Mouse (Mus musculus) heart, postnatal 25 days (tissue): Measurements from ENCODE around the gene Ostf1. TPM values are rescaled to one million over a fixed set of nuclear protein-coding genes. Genes with fewer than 3 reads are reported as not detected.

Experiments used
- DNase-seq: peaks from one replicate; pipeline ENCODE4 v3.0.0; 2022; ENCODE audit warnings: low spot score
- intact Hi-C: fragments of 180-260 bp; cut with DNase I; formaldehyde crosslinking; loops from one replicate; pipeline ENCODE4 v1.15.1; 2025
- total RNA-seq, 2 experiments: library from RNA; stranded (reverse); gene quantifications; 2 replicates each; pipeline ENCODE4 v1.2.3; 2021

Ostf1 gene
- total RNA-seq = 10 to 100 TPM; 38.1 to 41.2 TPM

DNA sequence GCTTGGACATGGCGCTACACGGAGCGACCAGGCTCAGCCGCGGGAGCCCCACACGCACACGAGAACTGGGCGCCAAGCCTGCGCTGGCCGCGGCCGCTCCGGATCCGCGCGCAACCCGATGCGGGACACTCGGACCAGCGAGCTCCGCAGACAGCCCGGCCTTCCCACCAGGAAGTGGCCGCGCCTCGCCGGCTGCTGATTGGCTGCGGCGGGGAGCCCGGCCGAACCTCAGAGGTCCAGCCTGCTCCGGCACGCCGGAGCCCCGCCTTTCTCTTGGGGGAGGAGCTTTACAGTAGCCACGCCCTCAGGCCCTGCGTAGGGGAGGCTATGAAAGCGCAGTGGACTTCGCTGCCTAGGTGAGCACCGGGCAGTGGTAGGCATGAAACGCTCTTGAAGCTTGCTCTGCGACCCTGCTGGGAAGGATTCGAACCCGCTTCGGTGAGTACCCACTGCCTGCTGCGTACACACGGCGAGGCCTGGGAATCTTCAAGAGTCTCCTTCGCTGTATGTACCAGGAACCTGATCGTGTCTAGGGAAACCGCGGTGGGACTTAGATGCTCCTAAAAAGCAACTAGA is at the start of gene Ostf1, which contains the start of gene Nmrk1:
Gene Ostf1 (minus strand): TSS at position 180 of the 576 bp plus-strand sequence.
Gene Nmrk1 (plus strand): TSS at position 307 of the 576 bp plus-strand sequence.
- intact Hi-C loops = loop anchor here (2.0 to 5.0 kb wide), 3 partner anchors 15 to 41 kb away; partner anchors contain the start of gene Carnmt1
- DNase-seq = peak; percentile 97

DNA sequence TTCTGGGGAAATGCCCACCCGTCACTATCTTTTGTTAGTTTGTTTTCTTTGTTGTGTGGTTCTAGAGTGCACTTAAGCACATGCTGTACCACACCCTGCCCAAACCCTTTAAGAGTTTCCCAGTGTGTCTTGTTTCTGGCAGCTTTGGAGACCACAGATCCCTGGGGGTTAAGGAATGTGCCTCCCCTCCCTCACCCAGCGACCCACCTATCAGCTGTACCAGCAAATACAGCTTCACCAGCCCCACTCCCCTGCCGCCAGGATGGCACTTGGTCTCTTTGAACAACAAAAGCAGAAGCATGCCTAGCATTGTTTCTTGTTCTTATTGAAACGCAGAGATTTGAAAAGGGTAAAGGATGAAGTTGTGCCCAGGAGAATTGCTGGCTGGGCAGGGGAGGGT is 41.5 kb upstream of the Ostf1 start:
- intact Hi-C loops = loop anchor here (5.0 kb wide), 2 partner anchors 39 to 41 kb away; partner anchors contain the start of genes D030056L22Rik, Nmrk1 and Ostf1
- no peak for DNase-seq

DNA sequence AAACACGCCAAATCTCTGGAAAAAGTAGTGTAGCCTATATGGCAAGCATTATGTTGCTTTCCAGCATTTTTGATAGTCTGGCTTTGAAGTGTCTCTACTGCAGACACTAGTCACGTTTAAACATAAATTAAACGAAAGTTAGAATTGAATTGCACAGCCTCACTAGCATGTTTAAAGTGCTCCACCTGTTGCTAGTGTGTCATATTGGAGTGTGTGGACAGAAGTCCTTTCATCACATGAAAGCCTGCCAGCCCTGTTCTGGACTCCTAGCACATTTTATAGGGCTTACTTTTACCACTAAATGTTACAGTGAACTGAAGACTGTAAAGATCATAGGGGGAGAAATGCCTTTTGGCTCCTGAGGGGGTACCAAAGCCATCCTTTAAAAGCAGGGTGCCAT is 40.9 kb upstream of the Ostf1 start:
- intact Hi-C loops = loop anchor here (5.0 kb wide), 2 partner anchors 40 kb away; partner anchors contain the start of genes D030056L22Rik, Nmrk1 and Ostf1
- no peak for DNase-seq

DNA sequence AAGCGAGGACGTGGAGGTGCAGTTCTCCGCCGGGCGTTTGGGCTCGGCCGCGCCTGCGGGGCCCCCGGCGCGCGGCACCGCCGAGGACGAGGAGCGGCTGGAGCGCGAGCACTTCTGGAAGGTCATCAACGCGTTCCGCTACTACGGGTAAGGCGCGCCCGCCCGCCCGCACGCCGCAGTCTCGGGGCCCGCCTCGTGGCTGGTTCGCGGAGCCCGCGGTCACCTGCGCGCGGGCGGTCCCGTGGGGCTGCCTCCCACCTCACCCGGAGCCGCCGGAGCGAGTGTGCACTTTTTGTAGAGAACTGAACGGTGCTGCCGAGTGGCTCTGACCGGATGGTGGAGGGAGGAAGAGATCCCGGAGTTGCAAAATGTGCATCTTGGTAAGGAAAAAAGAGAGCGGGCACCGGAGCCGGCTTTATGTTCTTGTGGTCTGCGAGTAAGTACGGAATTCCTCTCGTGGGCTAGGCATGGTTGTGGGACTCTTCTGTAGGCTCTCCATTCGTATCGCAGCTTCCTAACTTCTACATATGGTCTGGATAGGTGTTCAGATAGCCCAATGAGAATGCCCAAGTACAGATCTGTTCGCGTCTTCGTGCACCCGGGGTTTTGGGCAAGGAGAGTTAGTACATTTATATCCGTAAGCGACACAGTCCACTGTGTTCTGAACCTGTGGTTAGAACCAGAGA is 39.6 kb upstream of the Ostf1 start:
- no peak for DNase-seq
- intact Hi-C loops = loop anchor here (5.0 kb wide), 2 partner anchors 39 to 41 kb away; partner anchors contain the start of genes D030056L22Rik, Nmrk1 and Ostf1

- peak; percentile 98 for DNase-seq
- intact Hi-C loops = loop anchor here (5.0 kb wide), 2 partner anchors 38 to 42 kb away; partner anchors contain the start of genes D030056L22Rik, Nmrk1 and Ostf1
Observed at GRCm38 (mm10) chr19:18670608-18671007, 39.0 kb upstream of the Ostf1 start, which contains the start of gene Carnmt1. Carnmt1 (plus strand) TSS chr19:18670764.

GRCm38 (mm10) chr19:18669551-18669950 is 37.9 kb upstream of the Ostf1 start:
- intact Hi-C loops = no loop called here
- DNase-seq = no peak

- intact Hi-C loops = no loop called here
- DNase-seq = no peak
Observed at GRCm38 (mm10) chr19:18666966-18667365, 35.3 kb upstream of the Ostf1 start.

GRCm38 (mm10) chr19:18663904-18664303 is 32.3 kb upstream of the Ostf1 start:
- no peak for DNase-seq

GRCm38 (mm10) chr19:18661683-18662082 is 30.1 kb upstream of the Ostf1 start:
- no peak for DNase-seq
- intact Hi-C loops = no loop called here

More at GRCm38 (mm10) chr19:18663904-18664303, 32.3 kb upstream of the Ostf1 start:
- intact Hi-C loops = no loop called here

DNA sequence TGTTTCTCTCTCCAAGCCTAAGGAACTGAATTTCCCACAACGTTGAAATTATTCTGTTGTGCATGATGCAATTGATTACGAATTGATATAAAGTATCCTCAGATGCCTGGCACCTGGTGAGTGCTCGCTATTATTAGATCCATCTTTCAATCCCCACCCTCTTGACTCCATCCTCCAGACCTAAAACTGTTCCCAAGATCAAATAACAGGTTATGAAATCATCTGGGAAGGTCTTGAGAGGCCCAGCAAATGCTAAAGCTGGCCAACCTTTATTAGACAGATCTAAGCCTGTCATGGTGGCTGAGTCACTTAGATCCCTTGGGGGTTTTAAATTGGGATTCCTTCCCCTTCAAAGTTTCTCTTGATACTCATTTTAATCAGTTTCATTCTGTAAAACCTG is 28.8 kb upstream of the Ostf1 start:
- DNase-seq = no peak
- intact Hi-C loops = no loop called here

DNA sequence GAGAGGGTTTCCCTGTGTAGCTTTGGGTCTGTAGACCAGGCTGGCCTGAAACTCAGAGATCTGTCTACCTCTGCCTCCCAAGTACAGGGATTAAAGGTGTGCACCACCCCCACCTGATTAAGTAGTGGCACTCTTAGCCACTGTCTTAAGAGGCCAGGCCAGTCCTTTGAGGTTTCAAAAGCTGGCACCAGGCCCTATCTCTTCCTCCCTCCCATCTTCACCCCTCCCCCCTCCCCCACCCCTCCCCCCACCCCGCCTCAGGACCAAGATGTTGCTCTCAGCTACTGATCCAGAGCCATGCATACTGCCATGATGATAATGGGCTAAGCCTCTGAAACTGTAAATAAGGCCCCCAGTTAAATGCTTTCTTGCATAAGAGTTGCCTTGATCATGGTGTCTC is 27.7 kb upstream of the Ostf1 start:
- no peak for DNase-seq
- intact Hi-C loops = no loop called here

- DNase-seq = no peak
- intact Hi-C loops = no loop called here
Observed at GRCm38 (mm10) chr19:18658473-18658872, 26.9 kb upstream of the Ostf1 start.

DNA sequence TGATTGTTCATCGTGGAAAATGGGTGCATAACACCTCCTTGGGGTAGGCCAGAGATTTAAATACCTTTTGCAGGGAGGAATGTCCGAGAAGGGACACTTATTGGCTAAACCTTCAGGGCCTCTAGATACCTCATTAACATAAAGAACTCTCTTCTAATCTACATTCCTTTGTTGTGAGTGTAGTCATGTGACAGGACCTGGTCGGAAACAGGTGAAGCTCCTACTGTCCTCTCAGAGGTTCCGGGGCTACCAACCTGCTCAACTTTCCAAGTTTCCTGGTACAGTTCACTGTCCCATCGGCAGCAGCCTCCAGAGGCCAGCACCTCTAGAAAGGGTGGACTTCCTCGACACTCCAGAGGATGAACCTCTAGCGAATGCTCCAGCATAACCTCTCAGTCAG is 24.4 kb upstream of the Ostf1 start:
- intact Hi-C loops = no loop called here

GRCm38 (mm10) chr19:18654984-18655383 is 23.4 kb upstream of the Ostf1 start:
- intact Hi-C loops = no loop called here
- DNase-seq = no peak

More for the DNA sequence above, 24.4 kb upstream of the Ostf1 start:
- no peak for DNase-seq

DNA sequence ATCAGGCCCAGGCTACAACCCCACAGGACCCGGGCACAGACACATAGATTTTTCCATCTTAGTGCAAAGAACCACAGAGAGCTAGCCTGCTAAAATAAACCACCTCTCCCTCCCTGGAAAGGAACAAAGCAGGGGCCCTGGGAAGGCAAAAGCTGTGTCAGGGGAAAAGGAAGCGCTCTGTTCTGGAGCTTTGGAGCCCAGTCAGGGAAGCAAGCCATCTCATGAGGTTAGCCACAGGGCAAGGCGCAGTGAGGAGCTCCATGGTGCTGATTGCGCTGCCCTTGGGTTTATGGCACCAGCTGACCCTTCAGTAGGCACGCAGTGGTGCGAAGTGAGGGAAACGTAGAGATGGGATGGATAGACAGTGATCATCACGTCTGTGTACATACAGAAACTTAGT is 22.7 kb upstream of the Ostf1 start:
- no peak for DNase-seq
- intact Hi-C loops = no loop called here

DNA sequence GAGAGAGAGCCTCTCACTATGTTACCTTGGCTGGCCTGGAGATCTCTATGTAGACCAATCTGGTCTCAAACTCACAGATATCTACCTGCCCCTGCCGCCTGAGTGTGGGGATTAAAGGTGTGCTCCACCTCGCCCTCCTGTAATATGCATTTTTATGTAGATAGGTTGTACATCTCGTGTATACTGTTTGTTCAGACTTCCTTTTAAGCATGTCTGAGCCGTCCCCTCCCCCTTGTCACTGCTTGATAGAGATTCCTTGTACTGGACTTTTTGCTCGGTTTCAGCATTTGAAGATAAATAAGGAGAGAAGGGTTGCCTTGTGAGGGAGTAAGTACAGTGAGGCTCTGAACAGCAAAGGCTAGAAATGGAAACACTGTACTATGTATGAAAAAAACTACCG is 21.4 kb upstream of the Ostf1 start:
- DNase-seq = no peak
- intact Hi-C loops = no loop called here

DNA sequence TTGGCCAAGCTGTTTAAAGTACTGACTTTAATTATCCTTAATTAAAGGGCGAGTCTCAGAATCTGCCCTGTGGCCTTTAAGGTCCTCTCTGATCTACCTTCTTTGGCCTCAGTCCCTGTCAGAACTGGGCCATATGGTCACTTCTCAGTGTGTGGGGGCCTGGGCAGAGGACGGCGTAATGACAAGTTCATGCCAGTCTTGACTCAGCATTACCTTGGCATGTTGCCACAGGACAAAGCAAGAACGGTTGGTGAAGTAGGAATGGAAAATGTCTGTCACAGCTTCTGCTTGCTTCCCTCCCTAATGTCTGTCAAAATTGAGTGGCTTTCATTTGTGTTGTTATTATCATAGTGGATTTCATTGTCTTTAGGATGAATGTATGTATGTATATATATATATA is 21.0 kb upstream of the Ostf1 start:
- intact Hi-C loops = no loop called here
- DNase-seq = no peak

- intact Hi-C loops = no loop called here
- no peak for DNase-seq
Observed at GRCm38 (mm10) chr19:18650473-18650872, 18.9 kb upstream of the Ostf1 start.

DNA sequence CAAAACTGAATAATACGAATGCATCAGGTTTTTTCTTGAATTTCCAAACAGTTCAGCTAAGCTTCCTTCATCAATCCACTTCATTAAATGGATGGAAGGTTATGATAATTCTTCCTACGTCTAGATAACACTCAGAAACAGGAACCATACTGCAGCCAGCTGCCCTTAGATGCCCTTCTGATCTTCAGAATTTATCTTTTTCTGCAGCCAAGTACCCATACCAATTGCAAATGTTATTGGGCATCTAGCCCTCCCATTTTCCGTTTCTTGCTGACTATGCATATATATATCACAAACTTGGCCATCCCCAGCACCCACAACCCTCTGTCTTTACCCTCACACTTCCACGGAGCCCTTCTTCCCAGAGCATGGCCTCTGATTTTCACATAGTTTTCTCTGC is 18.3 kb upstream of the Ostf1 start:
- intact Hi-C loops = no loop called here
- DNase-seq = no peak

GRCm38 (mm10) chr19:18648558-18648945 is 16.9 kb upstream of the Ostf1 start:
- no peak for DNase-seq
- intact Hi-C loops = no loop called here
